Mouse (Mus musculus): ENCODE measurements at regions not wholly inside any gene's neighbourhood (a gene's known extent, or its start where the extent isn't known, plus 50 kb on each side); places are given as distances from the start of the nearest gene placed in this dataset.

DNA sequence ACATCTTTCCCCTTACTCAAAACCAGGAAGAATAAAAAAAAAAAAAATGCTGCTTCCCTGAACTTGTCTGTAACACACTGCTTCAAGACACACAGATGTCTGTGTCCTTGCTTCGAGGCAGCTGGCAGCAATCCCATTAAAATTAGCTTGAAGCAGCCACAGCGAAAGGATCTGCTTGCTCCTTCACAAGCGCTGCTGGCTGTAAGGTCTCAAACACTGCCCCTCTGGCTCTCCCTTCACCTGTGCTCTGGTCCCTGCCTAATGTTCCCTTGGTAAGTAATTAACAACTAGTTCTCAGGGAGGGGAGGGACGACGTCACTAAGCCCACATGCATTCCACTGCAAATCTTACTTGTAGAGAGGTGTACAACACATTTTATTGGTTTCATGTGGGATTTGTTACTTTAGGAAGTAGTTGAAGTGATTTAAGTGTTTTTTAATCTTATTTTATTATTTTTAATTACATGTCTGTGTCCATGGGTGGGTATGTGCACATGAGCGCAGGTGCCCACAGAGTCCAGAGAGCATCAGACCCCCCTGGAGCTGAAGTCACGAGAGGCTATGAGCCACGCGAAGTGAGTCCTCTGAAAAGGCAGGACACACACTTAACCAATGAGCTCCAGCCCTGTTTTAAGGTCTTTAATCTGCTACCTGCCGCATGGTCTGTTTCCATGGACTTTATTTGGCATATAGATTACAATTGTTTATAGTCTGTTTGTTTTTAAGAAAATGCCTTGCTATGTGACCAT lies 61.1 kb upstream of the Cers6 start:
- Histone ChIP-seq H3K27ac (ENCODE audit: low read depth) (no peak overlapping the region), H3K36me3 (replicated peaks; ENCODE audit: control insufficient read depth, insufficient read depth, low read length) (no peaks in the 10 kb centered on the region), H3K9ac (replicated peaks; ENCODE audit: low read depth, low read length) (no peak overlapping the region), H3K9me3 (replicated peaks; ENCODE audit: control insufficient read depth, low read length) (no peaks in the 10 kb centered on the region), H3K4me3 (ENCODE audit: low read depth, low read length) (no peak overlapping the region), H3K4me1 (ENCODE audit: control insufficient read depth, insufficient read depth) (no peaks in the 10 kb centered on the region), H3K27me3 (ENCODE audit: control insufficient read depth, insufficient read depth, low read length) (no peaks in the 10 kb centered on the region), H3K4me2 (ENCODE audit: low read depth, low read length) (no peak overlapping the region)
- DNase-seq (ENCODE audit: low spot score) (no peak), ATAC-seq (ENCODE audit: insufficient read depth, low read depth) (no peak)
- TF ChIP-seq EP300 (IDR thresholded peaks at IDR 0.05; ENCODE audit: low read depth) (no peak), CTCF (IDR thresholded peaks at IDR 0.05; ENCODE audit: low read depth) (no peak)
- 72% methylated on average over 10 of the region's 10 CpGs for WGBS

DNA sequence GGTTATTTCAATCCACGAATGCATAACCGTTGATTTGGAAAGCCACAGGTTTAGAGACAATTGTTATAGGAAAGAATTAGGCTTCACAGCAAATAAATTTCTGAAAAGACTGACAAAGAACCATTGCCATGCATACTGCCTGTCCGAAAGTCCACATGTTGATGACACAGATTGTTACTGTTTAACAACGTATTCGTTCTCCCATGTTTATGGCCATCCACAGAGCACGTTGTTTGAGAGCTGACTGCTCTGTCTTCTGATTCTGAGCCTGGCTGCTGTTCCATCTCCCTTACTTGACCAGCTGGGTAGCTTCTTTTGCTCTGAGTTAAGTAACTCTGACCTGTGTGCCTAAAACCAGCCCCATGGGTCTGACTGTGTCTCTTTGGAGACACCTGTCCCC lies 57.1 kb upstream of the Cers6 start:
- Histone ChIP-seq H3K4me1 (ENCODE audit: control insufficient read depth, insufficient read depth) (no peaks in the 10 kb centered on the region), H3K4me2 (ENCODE audit: low read depth, low read length) (no peak overlapping the region), H3K27me3 (ENCODE audit: control insufficient read depth, insufficient read depth, low read length) (no peaks in the 10 kb centered on the region), H3K36me3 (replicated peaks; ENCODE audit: control insufficient read depth, insufficient read depth, low read length) (no peaks in the 10 kb centered on the region), H3K9me3 (replicated peaks; ENCODE audit: control insufficient read depth, low read length) (no peaks in the 10 kb centered on the region), H3K27ac (ENCODE audit: low read depth) (no peak overlapping the region), H3K9ac (replicated peaks; ENCODE audit: low read depth, low read length) (no peak overlapping the region), H3K4me3 (ENCODE audit: low read depth, low read length) (no peak overlapping the region)
- ATAC-seq (ENCODE audit: insufficient read depth, low read depth), result no peak
- DNase-seq (ENCODE audit: low spot score), result no peak
- WGBS, result 93% methylated on average over 6 of the region's 6 CpGs
- TF ChIP-seq EP300 (IDR thresholded peaks at IDR 0.05; ENCODE audit: low read depth) (no peak), CTCF (IDR thresholded peaks at IDR 0.05; ENCODE audit: low read depth) (no peak)

DNA sequence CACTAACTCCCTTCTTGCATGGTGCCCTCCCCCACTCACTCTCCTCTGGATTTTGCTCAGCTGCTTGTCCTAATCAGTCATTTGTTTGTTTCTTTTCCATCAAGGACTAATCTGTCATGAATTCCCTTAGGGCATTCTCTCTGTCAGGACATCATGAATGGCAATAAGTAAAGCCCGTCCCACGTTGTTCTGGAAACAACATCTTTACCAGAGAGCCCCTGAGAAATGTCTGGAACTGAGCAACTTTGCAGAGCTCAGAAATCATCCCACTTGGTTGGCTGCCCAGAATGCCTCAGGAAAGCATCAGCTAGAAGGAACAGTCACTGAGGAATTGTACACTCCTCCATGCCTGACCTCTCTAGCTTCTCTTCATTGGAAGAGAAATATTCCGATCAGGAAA lies 55.4 kb upstream of the Cers6 start:
- peak; percentile 63 for DNase-seq (ENCODE audit: low spot score)
- H3K36me3 ChIP-seq (replicated peaks; ENCODE audit: control insufficient read depth, insufficient read depth, low read length), result no peaks in the 10 kb centered on the region
- H3K4me3 ChIP-seq (ENCODE audit: low read depth, low read length), result no peak overlapping the region
- 41% methylated on average over 3 of the region's 3 CpGs for WGBS
- no peaks in the 10 kb centered on the region for H3K9me3 ChIP-seq (replicated peaks; ENCODE audit: control insufficient read depth, low read length)
- ATAC-seq (ENCODE audit: insufficient read depth, low read depth), result peak; percentile 53
- peak overlapping the region; percentile 9; the same call in 1 of the 2 replicates for H3K27ac ChIP-seq (ENCODE audit: low read depth)
- no peak overlapping the region for H3K9ac ChIP-seq (replicated peaks; ENCODE audit: low read depth, low read length)
- H3K4me1 ChIP-seq (ENCODE audit: control insufficient read depth, insufficient read depth), result no peaks in the 10 kb centered on the region
- no peaks in the 10 kb centered on the region for H3K27me3 ChIP-seq (ENCODE audit: control insufficient read depth, insufficient read depth, low read length)
- no peak overlapping the region for H3K4me2 ChIP-seq (ENCODE audit: low read depth, low read length)
- TF ChIP-seq CTCF (IDR thresholded peaks at IDR 0.05; ENCODE audit: low read depth) (no peak), EP300 (IDR thresholded peaks at IDR 0.05; ENCODE audit: low read depth) (no peak)

DNA sequence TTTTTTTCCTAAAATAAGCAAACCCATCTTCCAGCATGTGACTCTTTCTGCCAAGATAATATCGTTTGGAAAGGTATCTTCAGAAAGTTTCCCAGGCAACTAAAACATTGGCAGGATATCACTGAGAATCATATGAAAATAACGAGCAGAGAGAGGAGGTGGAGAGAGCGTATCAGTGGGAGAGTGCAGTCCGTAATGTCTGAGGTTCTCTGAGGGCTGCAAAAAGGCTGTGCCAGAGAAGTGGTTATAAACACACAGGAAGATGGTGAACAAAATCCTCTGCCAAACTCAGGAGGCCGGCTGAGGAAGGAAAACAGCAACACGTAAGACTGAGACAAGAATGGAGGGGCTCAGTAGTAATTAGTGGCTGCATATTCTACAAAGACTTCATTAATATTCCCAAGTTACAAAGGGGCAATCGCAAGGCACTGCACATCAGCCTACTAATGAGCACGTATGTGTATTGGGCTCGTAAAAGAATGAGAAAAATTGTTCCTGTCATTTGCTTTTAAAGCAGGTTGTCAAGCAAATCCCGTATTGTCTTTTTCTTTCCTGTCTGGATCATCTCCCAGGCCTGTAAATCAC lies 54.8 kb upstream of the Cers6 start:
- Histone ChIP-seq H3K4me1 (ENCODE audit: control insufficient read depth, insufficient read depth) (no peaks in the 10 kb centered on the region), H3K4me2 (ENCODE audit: low read depth, low read length) (peak overlapping the region; percentile 21), H3K36me3 (replicated peaks; ENCODE audit: control insufficient read depth, insufficient read depth, low read length) (no peaks in the 10 kb centered on the region), H3K27ac (ENCODE audit: low read depth) (peak overlapping the region; percentile 12; the same call in 1 of the 2 replicates), H3K27me3 (ENCODE audit: control insufficient read depth, insufficient read depth, low read length) (no peaks in the 10 kb centered on the region), H3K9ac (replicated peaks; ENCODE audit: low read depth, low read length) (no peak overlapping the region), H3K4me3 (ENCODE audit: low read depth, low read length) (no peak overlapping the region), H3K9me3 (replicated peaks; ENCODE audit: control insufficient read depth, low read length) (no peaks in the 10 kb centered on the region)
- no peak for ATAC-seq (ENCODE audit: insufficient read depth, low read depth)
- 48% methylated on average over 10 of the region's 10 CpGs for WGBS
- TF ChIP-seq CTCF (IDR thresholded peaks at IDR 0.05; ENCODE audit: low read depth) (no peak), EP300 (IDR thresholded peaks at IDR 0.05; ENCODE audit: low read depth) (no peak)
- DNase-seq (ENCODE audit: low spot score), result no peak

Measured in heart, postnatal 0 days (tissue).